Mouse (Mus musculus): ENCODE measurements around the gene Rasa3.

DNA sequence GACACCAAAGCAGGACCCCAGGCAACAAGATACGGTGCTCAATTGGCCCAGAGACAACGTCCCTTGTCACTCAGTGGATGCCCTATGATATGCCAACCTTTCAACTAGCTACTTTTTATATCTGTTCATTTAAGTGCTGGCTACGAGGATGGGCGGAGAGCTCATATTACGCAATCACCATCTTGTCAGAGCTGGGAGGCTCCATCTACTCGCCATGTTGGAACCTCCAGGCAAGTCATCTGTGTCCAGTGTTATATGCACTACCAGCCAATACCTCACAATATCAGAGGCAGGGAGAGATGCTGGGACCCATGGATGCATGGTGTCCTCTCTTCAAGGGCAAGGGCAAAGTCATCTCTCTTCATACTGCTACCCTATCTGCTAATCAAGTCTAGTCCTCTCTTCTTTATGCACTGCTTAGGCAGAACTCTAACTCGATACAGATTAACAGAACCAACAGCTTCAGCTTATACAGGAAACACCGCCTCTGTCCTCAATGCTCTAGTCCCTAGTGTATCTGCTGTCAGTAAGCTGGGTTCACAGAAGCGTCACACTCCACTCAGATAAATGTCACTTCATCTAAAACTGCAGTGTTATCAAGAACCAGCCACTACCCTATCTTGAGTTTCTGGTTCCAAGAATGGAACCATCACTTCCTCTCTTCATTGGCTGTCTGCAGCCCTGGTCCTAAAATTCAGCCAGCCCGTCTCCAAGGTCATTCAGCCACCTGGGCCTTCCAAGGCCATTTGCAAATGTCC is 6.0 kb downstream of the Rasa3 start:
- TF ChIP-seq CTCF (IDR thresholded peaks at IDR 0.05; ENCODE audit: low read depth): no peak
- no peak for TF ChIP-seq EP300 (IDR thresholded peaks at IDR 0.05; ENCODE audit: low read depth)
